Mouse (Mus musculus): Measurements from ENCODE around the gene 3110001I22Rik.
"Not testable (repeated sequence)": the region's sequence is repeated elsewhere in the genome, so short reads cannot be mapped to it uniquely, and the experiment has no call there.

Gene 3110001I22Rik

GRCm38 (mm10) chr16:13671685-13672385, at the start of gene 3110001I22Rik, which contains the start of gene Bfar:
Gene 3110001I22Rik, plus strand, starts transcription at chr16:13671929.
Gene Bfar, plus strand, starts transcription at chr16:13671858.
- peak; percentile 92 for DNase-seq

DNA sequence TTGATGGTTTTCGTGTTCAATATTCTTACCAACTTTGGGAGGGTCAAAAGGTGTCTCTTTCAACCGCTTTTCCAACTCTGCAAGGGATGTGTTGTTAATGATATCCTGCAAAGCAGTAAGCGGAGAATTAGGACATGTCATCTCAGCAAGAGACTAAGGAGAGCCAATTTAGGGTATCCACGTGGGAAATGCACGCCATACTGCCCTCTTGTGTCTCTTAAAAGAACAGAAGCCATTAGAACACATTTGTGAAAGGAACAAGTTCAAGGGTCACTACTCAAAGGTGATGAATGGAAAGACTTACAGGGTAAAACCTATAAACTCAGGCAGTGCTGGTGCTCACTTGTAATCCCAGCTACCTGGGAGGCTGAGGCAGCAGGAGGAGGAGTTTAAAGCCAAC, 43.4 kb upstream of the 3110001I22Rik start:
- no peak for DNase-seq

DNA sequence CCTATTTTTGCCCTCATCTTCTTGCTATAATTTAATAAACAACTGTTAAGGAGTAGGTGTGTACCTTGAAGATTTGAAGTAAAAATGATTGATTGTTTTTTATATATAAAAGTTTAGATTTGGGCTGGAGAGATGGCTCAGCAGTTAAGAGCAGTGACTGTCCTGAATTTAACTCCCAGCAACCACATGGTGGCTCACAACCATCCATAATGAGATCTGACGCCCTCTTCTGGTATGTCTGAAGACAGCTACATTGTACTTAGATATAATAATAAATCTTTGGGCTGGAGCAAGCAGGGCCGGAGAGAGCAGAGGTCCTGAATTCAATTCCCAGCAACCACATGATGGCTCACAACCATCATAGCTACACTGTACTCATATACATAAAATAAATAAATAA, 33.5 kb upstream of the 3110001I22Rik start:
- not testable (repeated sequence) for DNase-seq

- DNase-seq = no peak
These were observed 32.2 kb upstream of the 3110001I22Rik start for GRCm38 (mm10) chr16:13639508-13639907.

GRCm38 (mm10) chr16:13640064-13640463, 31.7 kb upstream of the 3110001I22Rik start:
- peak; percentile 53 for DNase-seq

DNA sequence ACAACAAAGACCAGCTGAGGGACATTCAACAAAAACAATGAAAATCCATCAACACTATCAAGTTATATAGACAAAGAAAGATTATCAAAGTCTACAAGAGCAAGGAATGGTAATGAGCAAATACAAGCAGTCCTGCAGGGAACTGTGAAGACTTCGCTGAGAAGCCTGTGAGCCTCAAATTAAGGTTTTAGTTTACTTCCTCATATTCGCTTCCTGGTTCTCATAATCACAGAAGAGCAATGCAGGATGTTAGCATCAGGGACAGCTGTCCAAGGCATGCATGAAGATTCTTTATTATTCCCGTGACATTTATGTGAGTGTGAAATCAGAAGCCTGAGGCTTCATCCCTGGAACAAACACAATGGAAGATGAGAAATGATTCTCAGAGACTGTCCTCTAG, 27.3 kb upstream of the 3110001I22Rik start:
- DNase-seq = no peak

- no peak for DNase-seq
These were observed 25.8 kb upstream of the 3110001I22Rik start for GRCm38 (mm10) chr16:13645930-13646329.

- DNase-seq = no peak
These were observed 12.8 kb upstream of the 3110001I22Rik start for GRCm38 (mm10) chr16:13658886-13659285.

DNA sequence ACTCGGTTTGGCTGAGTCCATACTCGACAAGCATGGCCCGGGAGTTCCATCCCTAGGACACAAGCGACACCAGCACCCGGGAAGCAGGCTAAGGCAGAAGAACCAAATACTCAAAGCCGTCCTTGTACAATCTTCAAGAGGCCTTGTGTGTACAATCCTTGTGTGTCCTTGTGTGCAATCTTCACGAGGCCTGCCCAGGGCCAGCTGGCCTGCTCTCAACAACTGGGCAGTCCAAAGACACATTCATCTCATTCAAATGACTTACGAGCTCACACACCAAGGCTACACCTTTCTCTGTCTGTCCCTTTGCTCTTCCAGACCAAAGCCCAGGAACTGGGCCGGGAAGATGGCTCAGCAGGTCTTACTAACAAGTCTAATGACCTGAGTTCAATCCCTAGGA, 11.0 kb upstream of the 3110001I22Rik start:
- DNase-seq = no peak

GRCm38 (mm10) chr16:13667878-13668343, 3.8 kb upstream of the 3110001I22Rik start, which contains the start of gene Parn:
Gene Parn, minus strand, starts transcription at chr16:13668170.
- DNase-seq = peak; percentile 96

DNA sequence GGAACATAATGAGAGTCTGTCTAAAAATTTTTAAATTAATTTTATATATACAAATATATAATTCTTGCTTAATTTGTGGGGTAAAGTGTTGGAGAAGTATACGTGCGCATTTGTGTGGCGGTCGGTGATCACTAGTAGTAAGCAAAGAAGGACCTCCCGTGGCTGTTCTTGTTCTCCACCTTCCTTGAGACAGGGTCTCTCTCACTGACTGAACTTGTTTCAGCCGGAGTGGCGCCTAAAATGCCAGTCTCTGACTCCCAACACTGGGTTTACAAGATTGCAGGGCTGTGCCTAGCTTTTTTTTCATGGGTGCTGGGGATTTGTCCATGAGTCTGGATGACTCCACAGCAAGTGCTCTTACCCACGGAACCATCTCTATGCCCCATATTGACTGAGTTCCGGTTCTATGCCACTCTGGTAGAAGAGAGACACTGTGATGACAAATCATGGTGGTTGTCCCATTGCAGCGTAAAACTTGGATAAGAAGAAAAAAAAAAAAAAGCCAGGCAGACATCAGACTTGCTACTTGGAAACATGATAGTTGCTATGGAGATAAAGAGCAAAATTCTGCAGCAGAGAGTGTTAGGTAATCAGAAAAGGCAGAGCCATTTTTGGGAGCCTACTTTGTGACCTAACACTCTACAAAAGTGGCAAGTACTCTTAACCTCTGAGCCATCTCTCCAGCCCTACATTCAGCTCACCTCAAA, 3.2 kb upstream of the 3110001I22Rik start:
- peak; percentile 13 for DNase-seq

DNA sequence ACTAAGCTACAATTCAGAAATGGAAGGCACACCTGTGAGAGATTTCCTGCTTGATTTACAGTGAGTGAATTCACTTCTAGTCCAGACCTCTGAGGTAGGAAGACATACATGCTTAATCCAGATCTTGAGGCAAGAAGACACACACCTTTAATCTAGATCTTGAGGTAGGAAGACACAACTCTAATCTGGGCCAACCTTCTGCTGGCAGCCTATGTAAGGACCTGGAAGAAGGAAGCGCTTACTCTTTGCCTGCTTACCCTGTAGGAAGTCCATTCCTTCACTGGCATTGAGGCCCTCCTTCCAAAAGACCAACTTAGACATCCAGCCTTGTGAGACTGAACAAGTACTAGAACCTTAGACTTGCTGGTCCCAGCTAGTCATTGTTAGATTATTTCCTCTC, 2.4 kb upstream of the 3110001I22Rik start:
- DNase-seq = no peak

DNA sequence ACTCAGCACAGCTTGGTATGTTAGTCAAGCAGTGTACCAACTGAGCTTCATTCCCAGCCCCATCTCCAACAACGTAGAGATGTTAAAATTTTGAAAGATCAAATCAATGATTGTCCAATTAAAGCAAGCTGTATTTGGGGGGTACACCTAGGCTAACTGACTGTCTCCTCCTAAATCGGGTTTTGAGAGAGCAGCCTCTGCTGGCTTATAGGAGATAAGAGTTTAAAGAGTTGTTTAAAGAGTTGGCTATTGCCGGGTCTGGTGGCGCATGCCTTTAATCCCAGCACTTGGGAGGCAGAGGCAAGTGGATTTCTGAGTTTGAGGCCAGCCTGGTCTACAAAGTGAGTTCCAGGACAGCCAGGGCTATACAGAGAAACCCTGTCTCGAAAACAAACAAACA, 833 bp upstream of the 3110001I22Rik start:
- DNase-seq = not testable (repeated sequence)

GRCm38 (mm10) chr16:13672386-13672898, 713 bp downstream of the 3110001I22Rik start:
- peak; percentile 73 for DNase-seq

DNA sequence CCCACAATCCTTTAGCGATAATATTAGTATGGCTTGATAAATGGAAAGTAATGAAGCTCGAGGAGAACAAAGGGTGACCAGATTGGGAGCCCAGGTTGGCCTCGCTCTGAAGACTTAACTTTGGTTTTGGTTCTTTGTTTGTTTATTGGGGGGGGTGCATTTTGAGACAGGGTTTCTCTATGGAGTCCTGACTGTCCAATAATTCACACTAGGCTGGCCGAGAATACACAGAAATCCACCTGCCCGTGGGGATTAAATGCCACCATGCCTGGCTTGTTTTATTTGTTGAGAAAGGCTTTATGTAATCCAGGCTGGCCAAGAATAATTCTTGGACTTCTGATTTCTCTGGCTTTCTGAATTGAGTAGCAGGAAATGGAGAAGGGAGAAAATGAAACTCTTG, 1.4 kb downstream of the 3110001I22Rik start:
- no peak for DNase-seq

DNA sequence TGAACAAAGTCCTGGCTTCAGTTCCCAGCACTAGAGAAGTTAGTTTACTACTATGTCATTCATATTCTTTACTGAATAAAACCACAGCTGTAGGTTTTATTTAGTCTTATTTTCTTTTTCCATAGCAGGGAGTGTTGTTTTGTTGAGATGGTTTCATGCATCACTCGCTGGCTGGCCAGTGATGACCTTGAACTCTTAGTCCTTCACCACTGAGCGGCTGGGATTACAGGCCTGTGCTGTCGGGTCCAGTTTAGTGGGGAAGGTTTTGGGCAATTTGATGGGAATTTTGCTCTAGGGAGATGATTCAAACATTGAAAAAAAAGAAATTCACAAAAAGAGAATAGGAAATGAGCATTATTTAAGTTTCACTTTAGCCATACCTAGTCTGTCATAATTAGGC, 2.8 kb downstream of the 3110001I22Rik start:
- DNase-seq = no peak

GRCm38 (mm10) chr16:13678601-13679319, 7.0 kb downstream of the 3110001I22Rik start:
- no peak for DNase-seq

- peak; percentile 8 for DNase-seq
These were observed 27.3 kb downstream of the 3110001I22Rik start for GRCm38 (mm10) chr16:13698998-13699397.

DNA sequence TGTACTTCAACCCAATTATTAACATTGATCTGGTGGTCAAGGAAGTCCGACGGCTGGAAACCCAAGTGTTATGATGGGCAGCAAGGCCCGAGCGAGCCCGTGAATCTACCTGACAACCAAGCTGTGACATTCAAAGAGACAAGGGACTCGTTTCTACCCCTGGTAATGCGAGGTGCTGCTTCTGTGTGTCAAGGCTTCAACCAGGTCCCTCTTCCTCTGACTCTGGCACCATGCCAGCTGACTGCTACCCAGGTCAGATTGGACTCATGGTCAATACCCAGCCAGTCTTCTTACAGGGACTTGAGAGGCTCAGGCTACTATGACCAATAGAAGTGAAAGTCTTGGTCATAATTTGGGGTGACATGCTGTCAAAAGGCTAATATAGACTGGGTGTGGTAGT, 30.5 kb downstream of the 3110001I22Rik start:
- DNase-seq = no peak

DNA sequence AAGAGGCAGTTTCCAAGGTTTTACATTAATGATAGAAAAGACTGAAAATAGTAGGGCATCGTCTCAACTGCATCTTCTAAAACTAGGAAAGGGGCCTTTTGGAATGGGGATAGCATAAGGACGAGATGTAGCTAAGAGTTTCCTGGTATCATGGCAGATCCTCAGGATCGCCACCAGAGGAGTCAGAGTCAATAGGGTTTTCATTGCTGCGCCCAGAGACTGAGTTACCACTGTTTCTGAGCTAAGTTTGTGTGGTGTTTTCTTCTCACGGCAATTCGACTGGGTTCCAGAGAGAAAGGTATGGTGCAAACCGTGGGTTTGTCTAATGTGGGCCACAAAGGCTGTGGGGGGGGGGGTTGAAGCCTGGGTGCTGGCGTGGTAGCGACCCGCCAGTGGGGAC, 32.9 kb downstream of the 3110001I22Rik start:
- no peak for DNase-seq

GRCm38 (mm10) chr16:13714910-13715309, 43.2 kb downstream of the 3110001I22Rik start:
- DNase-seq = no peak

- no peak for DNase-seq
These were observed 45.3 kb downstream of the 3110001I22Rik start for GRCm38 (mm10) chr16:13716821-13717553.

All from thymus, postnatal 14 days (tissue).